Mouse (Mus musculus) megakaryocyte, embryonic 14.5 days (primary cell): ENCODE results near the gene Gm13420. TPM values are rescaled to one million over a fixed set of nuclear protein-coding genes. Genes with fewer than 3 reads are reported as not detected.

ENCODE experiments used
- H3K27me3 ChIP-seq: replicated peaks from 2 replicates; pipeline ENCODE3; 2012; ENCODE audit warnings: inconsistent platforms
- H3K36me3 ChIP-seq: replicated peaks from 2 replicates; pipeline ENCODE3; 2012; ENCODE audit warnings: low read length, inconsistent platforms, mixed read lengths
- H3K4me1 ChIP-seq: 2 replicates; pipeline ENCODE4 v1.6.1; 2012; ENCODE audit warnings: inconsistent platforms
- H3K4me3 ChIP-seq: replicated peaks from 2 replicates; pipeline ENCODE3; 2012; ENCODE audit warnings: moderate library complexity, mild to moderate bottlenecking, inconsistent platforms
- H3K9me3 ChIP-seq: 2 replicates; pipeline ENCODE4 v1.6.1; 2012; ENCODE audit warnings: inconsistent platforms
- FLI1 ChIP-seq: IDR thresholded peaks from 2 replicates; pipeline ENCODE4 v1.6.1; 2012; ENCODE audit warnings: low read length, inconsistent platforms, mixed read lengths
- GATA1 ChIP-seq: IDR thresholded peaks from 3 replicates; pipeline ENCODE4 v1.6.1; 2012; ENCODE audit warnings: mixed read lengths, low read length, inconsistent platforms, borderline replicate concordance
- polyA plus RNA-seq: library from polyadenylated mRNA; stranded (reverse); fragments of >175 nt; gene quantifications from 2 replicates; pipeline ENCODE4 v1.2.3, GENCODE M21; 2012; ENCODE audit warnings: low replicate concordance; ENCODE audit not compliant: insufficient read depth

Gene Gm13420
- polyA plus RNA-seq, 1 experiment = not detected

- Histone ChIP-seq H3K4me1 (peaks cover 18% of the 10 kb centered on the region), H3K36me3 (peaks cover 97% of the 10 kb centered on the region)
- TF ChIP-seq FLI1 (no peak), GATA1 (no peak)
Observed at GRCm38 (mm10) chr2:29703104-29704081, 48.1 kb downstream of the Gm13420 start.

DNA sequence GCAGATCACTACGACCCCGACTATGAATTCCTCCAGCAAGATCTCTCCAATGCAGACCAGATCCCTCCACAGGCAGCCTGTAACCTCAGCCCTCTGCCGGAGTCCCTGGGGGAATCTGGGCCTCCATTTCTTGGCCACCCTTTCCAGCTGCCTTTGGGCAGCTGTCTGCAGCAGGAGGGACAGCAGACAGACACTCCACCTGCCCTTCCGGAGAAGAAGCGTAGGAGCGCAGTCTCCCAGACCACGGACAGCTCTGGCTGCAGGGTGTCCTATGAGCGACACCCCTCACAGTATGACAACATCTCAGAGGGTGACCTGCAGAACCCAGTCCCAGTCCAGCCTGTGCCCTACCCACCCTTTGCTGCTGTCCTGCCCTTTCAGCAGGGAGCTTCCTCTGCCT is 49.3 kb downstream of the Gm13420 start:
- no peak for TF ChIP-seq FLI1
- TF ChIP-seq GATA1 = no peak
- Histone ChIP-seq H3K9me3 (no peaks in the 10 kb centered on the region), H3K36me3 (peaks cover 95% of the 10 kb centered on the region), H3K27me3 (no peaks in the 10 kb centered on the region), H3K4me1 (peaks cover 29% of the 10 kb centered on the region), H3K4me3 (no peak overlapping the region)

More at GRCm38 (mm10) chr2:29703104-29704081, 48.1 kb downstream of the Gm13420 start:
- H3K4me3 ChIP-seq = no peak overlapping the region
- no peaks in the 10 kb centered on the region for H3K27me3 ChIP-seq
- H3K9me3 ChIP-seq = no peaks in the 10 kb centered on the region

DNA sequence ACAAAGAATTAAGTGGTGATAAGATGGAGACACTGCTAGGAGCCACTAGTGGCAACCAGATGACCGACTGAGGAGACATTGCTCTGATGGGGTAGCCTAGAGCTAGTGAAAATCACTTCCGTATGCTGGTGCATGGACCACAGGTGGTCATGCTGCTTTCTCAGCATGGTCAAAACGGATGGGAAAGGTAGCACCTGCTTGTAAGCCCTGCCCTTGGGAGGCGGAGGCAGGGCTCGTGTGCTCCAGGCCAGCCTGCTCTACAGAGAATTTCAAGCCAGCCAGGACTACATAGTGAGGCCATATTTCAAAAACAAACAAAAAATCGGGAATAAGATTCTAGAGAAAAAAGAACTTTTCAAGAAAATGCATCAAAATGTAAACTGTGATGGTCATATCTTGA is 50.1 kb downstream of the Gm13420 start:
- Histone ChIP-seq H3K9me3 (no peaks in the 10 kb centered on the region), H3K27me3 (no peaks in the 10 kb centered on the region), H3K4me1 (peaks cover 31% of the 10 kb centered on the region), H3K4me3 (no peak overlapping the region), H3K36me3 (peaks cover 95% of the 10 kb centered on the region)
- TF ChIP-seq GATA1 = no peak
- no peak for TF ChIP-seq FLI1

GRCm38 (mm10) chr2:29700898-29701297 is 50.6 kb downstream of the Gm13420 start:
- H3K27me3 ChIP-seq = no peaks in the 10 kb centered on the region
- no peak overlapping the region for H3K4me3 ChIP-seq
- H3K36me3 ChIP-seq = peaks cover 95% of the 10 kb centered on the region
- H3K9me3 ChIP-seq = no peaks in the 10 kb centered on the region
- H3K4me1 ChIP-seq = peaks cover 35% of the 10 kb centered on the region
- TF ChIP-seq GATA1 (no peak), FLI1 (no peak)

GRCm38 (mm10) chr2:29698421-29699290 is 52.8 kb downstream of the Gm13420 start:
- peaks cover 93% of the 10 kb centered on the region for H3K36me3 ChIP-seq
- no peaks in the 10 kb centered on the region for H3K9me3 ChIP-seq
- peaks cover 32% of the 10 kb centered on the region for H3K4me1 ChIP-seq
- H3K27me3 ChIP-seq = no peaks in the 10 kb centered on the region
- no peak for TF ChIP-seq FLI1
- TF ChIP-seq GATA1 = no peak
- H3K4me3 ChIP-seq = peak overlapping the region; percentile 30

DNA sequence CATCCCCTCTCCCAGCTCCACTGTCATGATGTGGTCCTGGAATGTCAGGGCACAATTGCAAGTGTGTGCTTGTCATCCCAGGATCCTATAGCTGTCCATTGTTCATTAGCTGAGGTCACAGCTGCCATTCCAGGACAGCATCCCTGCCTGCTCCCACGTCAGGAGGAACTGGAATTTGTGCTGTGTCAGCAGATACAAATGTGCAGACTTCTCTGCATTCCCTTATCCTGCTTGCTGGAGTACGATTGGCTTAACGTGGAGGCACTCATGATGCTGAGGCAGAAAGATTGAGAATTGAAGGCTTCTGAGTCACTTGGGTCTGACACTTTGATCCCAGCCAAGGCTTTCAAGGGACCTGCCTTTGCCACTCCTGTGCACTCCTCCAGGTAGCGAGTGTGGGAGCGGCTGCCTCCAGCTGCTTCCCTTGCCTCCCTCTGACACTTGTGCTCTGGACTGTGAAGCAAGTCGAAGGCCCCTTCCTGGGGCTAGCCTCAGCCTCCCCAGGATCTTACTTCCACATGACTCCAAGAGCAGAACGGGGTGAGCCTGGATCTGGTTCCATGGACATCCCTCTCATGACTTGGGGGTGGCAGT is 55.2 kb downstream of the Gm13420 start:
- Histone ChIP-seq H3K9me3 (no peaks in the 10 kb centered on the region), H3K4me3 (no peak overlapping the region), H3K36me3 (peaks cover 92% of the 10 kb centered on the region), H3K4me1 (peaks cover 38% of the 10 kb centered on the region), H3K27me3 (no peaks in the 10 kb centered on the region)
- TF ChIP-seq GATA1 = no peak
- TF ChIP-seq FLI1 = no peak

Other genes starting within 250 kb of the Gm13420 start
- gene Rapgef1, start 132.0 kb downstream of the Gm13420 start, polyA plus RNA-seq = 13.8 and 14.5 TPM in 2 replicates
- gene Gm13547, start 7.6 kb upstream of the Gm13420 start, polyA plus RNA-seq = not detected in 2 replicates
- gene Coq4, start 35.8 kb upstream of the Gm13420 start, polyA plus RNA-seq = 103 and 212 TPM in 2 replicates
- gene Trub2, start 36.8 kb upstream of the Gm13420 start, polyA plus RNA-seq = 3.2 TPM in 1 of 2 replicates, not detected in the other
- gene Slc27a4, start 50.9 kb upstream of the Gm13420 start, polyA plus RNA-seq = 12.4 and 15.2 TPM in 2 replicates
- gene Urm1, start 68.4 kb upstream of the Gm13420 start, polyA plus RNA-seq = 74.8 and 193 TPM in 2 replicates
- gene Cercam, start 117.5 kb upstream of the Gm13420 start, polyA plus RNA-seq = 68.0 and 210 TPM in 2 replicates
- gene Odf2, start 137.5 kb upstream of the Gm13420 start, polyA plus RNA-seq = 2.2 and 19.1 TPM in 2 replicates
- 8.3 and 30.4 TPM in 2 replicates for gene Gle1, start 183.7 kb upstream of the Gm13420 start, polyA plus RNA-seq
- gene Sptan1, start 213.9 kb upstream of the Gm13420 start, polyA plus RNA-seq = 4.4 and 63.0 TPM in 2 replicates